Mouse (Mus musculus) adrenal gland, postnatal 10 days (tissue): ENCODE results near the gene Gpr150. TPM values are rescaled to one million over a fixed set of nuclear protein-coding genes. Genes with fewer than 3 reads are reported as not detected.
A peak's percentile ranks its signal among the peaks of the same experiment; 100 is the strongest.

Source experiments
- DNase-seq: peaks from one replicate; pipeline ENCODE4 v3.0.0; 2021; ENCODE audit warnings: mixed read lengths
- long read RNA-seq, 2 experiments: library from polyadenylated mRNA; stranded (forward); transcript quantifications; one replicate each; pipeline ENCODE4 v2.0.0; 2021
- total RNA-seq, 2 experiments: library from RNA; stranded (reverse); gene quantifications; 2 replicates each; pipeline ENCODE4 v1.2.3; 2021

Gpr150 gene
- total RNA-seq: not detected
- long read RNA-seq, experiment 1: 0 reads
- long read RNA-seq, experiment 2: 0 reads

DNA sequence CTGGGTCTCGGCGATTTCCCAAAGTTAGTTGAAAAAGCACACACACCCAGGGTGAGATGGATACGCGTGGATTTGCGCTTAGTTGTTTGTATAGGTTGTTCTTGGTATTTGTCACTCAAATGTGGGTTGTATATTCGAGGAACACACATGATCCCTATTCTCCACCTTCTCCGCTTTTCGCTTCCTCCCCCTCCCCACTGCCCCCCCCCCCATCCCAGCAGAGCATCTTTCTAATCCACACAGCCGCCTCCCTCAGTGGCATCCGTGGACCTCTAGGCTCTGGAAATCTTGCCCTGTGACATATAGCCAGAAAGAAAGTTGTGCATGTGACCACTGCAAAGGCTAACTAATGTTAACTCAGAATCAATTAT is at the start of gene Gpr150:
Gene Gpr150, minus strand, starts transcription at position 101 of the 371 bp plus-strand sequence.
- no peak for DNase-seq

DNA sequence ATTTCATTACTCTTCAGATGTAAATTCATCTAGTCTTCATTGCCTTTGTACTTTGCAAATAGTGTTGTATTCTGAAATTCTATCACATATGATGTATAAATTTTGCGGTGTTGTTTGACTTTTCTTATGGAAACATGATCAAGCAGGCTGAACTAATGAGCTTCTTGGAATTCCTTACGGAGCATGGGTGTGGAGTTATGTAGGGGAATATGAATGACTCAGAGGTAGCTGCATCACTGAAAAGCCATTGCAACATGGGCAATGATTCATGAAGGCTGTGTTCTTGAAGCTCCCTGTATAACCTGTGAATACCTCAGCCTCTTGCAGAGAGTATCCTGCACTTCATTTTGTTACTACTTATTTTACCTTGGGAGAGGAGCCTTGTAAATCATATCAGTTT is 45.2 kb upstream of the Gpr150 start:
- no peak for DNase-seq

DNA sequence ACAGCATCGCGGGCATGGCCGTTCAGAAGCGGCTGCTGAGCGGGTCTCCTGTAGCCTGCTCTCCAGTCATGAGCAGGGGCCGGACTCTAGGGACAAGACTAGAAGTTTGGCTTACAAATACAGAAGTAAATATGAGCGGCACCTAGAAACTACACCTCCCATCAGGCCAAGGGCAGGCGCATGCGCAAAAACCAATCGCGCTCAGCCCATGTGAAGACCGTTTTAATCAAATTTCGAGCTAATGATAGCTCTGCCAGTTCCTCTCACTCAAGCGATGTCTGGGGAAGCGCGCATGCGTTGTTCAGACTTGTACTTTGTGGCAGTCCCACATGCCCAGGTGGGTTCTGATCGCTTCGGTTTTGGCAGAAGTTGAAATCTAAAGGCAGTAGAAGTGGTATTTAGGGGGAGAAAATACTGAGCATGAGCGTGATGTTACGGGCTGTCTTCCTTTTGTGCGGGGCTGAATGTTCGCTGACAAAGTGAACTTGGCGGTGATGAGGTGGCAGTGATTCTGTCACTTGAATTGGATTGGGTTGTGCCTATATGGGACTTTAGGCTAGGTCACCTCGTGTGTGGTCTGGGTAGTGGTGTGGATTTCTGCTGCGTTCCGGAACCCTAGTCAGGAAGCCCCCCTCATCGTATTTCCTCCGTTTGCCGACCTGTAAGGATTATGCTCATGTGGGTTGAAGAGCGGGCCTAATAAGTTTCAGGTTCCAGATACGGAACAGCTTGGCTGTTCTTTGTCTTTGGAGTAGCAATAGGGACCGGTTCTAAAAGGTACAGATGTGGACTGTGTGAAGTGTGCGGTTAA is 41.9 kb upstream of the Gpr150 start, which contains the start of the genes Arsk and Ttc37:
Gene Arsk, minus strand, starts transcription at position 168 of the 811 bp plus-strand sequence.
Gene Ttc37, plus strand, starts transcription at position 242 of the 811 bp plus-strand sequence.
- DNase-seq: peak; percentile 94

DNA sequence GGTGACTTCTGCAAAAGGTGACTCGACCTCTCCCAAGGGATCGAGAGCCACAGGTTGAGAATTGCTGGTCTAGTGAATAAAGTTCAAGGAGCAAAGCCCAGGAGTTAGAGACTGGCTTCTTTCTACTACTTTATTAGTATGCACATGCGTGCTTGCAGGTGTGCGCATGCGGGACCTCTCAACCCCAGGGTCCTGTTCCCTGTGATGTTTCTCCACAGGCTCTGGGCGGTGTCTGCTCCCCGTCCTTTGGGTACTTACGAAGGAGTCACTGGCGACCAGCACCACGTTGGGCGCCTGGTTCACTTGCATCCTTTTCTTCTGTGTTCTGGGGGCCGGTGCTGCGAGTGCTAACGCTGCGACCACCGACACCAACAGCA is 41.3 kb upstream of the Gpr150 start:
- DNase-seq: peak; percentile 63

DNA sequence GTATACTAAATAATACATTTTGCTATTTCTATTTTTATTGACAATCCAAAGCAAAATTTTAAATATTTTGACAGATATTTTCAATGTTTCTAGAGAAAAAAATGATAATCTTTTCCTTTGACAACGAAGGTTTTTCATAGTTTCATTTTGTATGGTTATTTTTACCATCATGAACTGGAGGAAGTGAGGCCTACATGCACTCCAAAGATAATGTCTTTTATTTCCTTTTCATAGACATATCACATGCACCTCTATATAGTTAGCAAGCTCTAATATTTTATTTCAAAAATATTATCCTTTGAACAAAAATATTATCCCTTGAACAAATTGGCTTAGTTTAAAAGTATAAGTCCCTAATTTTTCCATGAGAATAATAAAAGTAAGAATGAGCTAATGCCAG is 17.5 kb upstream of the Gpr150 start:
- DNase-seq: no peak

DNA sequence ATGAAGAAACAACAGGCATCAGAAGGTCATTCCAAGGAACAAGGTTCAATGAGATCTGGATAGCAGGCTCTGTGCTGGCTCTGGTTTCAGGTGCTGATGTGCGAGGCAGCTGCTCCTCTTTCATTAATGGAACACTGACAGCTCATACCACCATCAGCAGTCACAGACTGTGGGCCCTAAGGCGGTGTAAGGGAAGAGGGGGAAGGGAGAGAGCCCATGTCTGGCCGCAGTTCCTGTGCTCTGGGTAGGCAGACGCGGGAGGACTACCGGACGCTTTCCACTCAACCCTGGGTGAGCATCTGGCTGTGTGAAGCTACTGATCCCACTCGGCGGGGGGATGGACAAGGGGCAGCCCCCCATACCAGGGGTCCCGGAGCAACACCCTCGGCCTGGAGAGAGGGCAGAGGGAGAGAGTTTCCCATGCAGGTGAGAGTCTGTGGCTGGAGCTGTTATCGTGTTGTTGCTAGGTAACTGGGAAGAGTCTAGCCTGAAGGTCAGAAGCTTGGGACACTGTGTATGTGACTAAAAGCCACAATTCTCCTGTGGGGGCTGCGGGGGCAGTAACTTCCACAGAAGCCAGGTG is 7.7 kb upstream of the Gpr150 start:
- no peak for DNase-seq

DNA sequence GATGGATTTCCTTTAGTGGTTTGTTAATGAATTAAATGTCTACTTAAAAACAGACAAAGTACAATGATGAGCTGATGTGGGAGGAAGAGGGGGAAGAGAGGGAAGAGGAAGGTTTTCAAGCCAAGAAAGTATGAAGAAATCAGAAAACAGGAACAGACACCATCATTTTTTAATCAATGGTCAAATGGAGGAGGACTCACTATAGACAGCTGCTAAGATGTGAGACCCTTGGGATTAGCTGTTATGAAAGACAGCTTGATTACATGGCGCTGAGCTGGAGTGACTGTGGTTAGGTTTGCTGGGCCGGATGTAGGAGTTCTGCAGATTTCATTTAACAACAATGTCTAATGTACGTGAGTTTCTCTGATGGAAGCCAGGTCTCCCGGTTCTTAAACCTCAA is 6.8 kb upstream of the Gpr150 start:
- DNase-seq: no peak

DNA sequence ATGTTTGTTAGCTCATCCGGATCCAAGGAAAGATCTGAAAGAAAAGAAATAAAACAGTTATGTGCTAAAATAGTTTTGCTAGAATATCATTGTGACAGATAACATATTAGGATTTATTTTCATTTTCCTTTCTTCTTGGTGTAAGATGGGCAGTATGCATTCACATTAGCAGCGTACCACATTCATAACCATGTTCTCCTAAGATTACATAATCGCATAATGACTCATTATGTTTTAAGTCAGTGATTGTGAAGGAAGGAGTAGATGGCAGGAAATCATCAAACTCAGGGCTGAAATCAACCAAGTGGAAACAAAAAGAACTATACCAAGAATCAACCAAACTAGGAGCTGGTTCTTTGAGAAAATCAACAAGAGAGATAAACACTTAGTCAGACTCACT is 5.8 kb upstream of the Gpr150 start:
- no peak for DNase-seq

DNA sequence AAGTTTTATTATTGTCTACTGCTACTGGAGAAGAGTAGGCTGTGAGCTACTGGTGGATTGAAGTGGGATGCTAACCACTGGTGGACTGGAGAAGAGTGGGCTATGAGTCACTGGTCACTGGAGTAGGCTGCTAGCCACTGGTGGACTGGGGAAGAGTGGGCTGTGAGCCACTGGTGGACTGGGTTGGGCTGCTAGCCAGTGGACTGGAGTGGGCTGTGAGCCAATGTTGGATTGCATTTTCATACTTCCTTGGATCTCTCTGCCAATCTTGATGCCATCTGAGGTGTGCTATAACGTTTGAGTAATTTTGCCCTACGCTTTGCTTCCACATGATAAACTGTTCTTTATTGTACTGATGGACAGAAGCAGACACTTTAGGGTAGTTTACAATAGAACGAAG is 5.3 kb upstream of the Gpr150 start:
- no peak for DNase-seq

DNA sequence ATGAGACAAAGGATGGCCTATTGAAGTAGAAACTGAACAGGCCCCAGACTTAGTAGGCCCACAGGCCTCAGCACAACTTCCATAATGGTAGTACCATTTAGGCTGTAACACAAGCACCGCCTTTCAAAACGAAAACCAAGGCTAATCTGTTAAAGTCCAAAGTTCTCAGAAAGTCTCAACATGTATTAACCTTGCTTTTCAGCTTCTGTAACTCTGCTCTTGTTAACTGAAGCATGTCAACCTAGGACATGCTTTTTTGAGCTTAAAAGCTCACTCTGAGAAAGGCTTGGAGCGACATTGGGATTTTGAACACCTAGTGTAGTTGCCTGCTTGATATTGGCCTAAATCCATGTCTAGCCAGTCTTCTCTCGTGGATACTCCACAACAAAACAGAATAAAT is 2.8 kb upstream of the Gpr150 start:
- no peak for DNase-seq

DNA sequence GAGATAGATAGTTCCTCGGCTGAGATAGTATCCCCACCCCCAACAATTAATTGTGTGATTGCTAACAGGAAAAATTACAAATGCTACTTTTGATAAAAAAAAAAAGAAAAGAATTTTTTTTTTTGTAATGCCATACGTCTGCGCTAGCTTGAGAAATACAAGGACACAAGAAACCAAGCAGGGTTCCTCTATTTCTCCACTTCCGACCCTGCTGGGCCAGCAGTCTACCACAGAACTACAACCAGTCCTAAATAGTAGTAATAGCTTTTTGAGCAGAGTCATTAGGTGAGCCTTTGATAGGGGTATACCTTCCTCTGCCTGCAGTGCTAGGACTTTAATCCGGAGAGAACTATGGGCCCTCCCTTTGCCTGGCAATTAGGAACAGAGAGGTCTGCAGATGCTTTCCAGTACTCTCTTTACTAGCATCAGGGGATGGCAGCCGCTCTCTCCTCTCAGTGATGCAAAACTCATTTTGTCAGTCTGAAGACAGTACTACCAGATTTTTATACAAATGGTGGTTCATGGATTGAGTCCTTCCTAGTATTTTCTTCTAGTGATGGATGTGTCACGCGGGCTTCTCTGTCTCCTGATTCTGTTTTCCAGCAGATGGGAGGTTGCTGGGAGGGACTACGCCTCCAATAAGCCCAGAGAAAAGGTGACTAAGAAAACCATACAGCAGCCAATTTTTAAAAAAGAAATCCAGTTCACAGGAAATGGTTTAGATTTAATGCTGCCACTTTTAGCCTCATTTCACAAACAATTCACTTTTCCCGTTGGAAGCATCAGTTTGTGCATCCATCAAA is 672 bp upstream of the Gpr150 start:
- DNase-seq: no peak

DNA sequence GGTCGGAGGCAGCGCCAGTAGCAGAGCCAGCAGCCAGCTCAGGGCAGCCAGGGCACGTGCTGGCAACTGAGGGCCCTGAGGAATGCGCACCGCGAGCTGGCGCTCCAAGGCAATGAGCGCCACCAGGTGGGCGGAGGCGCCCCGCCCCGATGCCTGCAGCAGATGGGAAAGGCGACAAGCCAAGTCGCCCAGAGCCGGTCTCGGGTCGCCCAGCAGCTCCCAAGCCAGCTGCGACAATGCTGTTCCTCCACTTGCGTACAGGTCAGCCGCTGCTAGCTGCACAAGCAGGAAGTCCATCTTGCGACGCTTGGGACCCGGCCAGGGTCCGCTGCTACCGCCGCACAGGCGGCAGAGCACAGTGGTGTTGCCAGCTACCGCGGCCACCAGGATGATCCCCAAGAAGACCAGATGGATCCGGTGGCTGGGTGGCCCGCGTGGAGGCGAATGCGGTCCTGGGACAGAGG is 503 bp downstream of the Gpr150 start:
- peak; percentile 70 for DNase-seq

DNA sequence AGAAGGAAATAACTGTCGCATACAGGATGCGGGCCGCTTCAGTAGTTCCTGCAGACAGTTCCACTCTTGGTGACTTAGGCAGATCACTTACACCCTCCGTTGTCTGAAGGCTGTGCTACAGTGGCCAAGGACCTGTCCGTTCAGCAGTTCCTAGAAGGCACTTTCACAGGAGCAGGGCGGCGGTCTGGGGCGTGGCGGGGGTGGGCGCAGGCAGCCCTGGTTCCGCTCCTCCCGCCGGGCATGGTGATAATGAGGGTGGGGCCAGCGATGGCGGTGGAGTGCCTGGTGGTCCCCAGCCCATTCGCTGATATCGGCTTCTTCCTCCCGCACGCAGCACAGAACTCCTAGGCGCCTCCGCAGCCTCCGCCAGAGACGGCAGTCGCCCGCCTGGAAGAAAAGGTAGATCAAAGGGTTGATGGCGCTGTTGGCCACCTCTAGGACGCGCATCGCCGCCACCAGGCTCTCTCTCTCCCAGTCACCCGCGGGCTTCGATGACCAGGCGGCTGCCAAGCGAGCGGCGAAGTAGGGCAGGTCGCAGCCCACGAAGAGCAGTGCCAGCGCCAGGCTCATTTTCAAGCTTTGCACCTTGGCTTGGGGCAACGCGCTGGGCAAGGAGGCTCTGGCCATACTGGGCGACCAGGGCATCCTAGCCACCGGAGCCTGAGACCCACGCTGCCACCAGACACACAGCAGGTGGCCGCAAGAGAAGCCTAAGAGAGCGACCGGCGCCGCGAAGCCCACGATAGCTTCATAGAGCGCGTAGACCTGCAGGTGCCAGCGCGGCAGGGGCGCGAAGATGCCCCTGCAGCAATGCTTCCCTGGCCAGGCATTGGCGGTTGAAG is 1.2 kb downstream of the Gpr150 start:
- DNase-seq: peak; percentile 29

DNA sequence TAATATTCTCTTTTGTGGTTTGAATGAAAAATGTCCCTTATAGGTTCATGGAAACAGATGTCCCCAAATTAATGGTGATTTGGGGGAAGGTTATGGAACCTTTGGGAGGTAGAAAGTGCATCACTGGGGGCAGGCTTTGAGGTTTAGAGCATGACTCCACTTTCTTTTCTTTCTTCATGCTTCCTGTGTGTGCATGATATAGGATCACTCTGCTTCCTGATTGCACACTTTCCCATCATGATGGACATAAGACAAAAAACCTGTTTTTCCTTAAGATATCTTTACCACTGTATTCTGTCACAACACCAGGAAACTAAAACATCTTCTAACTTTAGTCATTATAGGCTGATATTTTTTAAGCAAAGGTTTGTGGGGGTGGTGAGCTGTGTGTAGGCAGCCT is 11.8 kb downstream of the Gpr150 start:
- no peak for DNase-seq

DNA sequence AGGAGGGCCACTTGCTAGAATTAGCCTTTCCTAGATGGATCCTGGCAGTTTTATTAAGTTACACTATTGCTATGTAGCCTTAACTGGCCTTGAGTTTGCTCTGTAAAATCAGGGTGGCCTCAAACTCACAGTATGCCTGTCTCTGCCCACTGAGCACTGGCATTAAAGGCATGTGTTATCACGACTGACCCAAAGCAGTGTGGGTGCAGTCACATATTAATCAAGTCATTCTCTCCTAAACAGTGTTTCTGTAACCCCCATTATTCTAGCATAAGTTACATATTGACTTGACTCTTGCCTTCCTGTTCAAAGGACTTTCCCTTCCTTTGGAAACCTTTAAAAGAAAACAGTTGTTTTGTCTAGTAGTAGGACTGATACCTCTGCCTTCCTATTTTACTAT is 14.3 kb downstream of the Gpr150 start:
- no peak for DNase-seq

DNA sequence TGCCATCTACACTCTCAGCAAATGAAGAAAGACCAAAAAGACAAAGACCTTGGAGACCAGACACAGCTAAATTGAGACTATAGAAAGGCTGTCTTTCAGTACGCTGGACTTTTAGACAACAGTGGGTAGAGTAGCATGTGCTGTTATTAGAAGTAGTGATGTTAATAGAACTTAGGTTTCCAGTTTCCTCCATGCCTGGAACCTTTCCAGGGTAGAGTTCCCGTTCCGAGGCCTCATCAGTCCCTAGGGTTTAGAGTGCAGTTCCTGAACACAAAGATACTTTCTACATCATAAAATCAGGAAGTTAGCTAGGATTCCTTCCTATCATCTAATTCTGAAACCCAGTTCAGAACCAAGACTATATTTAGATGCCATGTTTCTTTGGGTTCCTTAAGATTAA is 32.2 kb downstream of the Gpr150 start:
- DNase-seq: peak; percentile 22

DNA sequence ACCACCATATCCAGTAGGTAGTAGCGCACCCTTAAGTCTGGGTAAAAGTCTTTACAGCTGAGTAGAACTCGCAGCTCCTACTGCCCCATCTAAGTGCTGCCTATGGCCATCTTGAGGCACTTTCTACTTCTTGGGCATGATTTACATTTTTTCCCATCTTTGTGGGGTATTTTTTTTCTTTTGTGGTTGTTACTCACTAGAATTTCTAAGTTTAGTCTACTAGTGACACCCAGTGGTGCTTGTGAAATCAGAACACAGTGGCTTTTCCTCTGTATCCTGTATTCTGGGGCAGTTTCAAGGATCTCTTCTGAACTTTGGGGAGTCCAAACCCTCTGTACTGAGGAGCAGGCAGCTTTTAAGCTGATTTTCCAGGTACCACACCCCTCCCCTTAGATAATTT is 35.0 kb downstream of the Gpr150 start:
- DNase-seq: no peak

DNA sequence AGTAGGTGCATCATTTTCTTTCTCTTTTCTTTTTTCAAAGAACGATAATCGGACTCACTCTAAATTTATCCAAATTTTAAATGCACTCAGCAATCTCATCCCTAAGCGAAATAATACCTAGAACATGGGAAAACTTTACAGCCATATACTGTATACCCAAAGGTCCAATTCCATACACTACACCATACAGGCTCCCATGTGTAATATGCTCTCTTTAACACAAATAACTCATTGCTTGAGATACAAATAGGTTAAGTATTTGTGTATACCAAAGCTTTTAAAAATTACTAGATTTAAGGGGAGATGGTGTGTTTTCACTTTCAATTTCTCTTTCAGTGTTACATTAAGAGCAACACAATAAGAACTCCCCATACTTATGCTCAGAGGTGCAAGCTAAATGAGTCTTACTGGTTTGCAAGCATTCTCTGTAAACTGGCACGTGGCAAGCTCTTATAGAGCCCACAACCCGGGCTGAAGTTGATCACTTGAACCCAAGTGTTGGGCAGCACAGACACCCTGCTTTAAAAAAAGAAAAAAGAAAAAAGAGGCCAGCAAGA is 37.9 kb downstream of the Gpr150 start:
- DNase-seq: no peak

DNA sequence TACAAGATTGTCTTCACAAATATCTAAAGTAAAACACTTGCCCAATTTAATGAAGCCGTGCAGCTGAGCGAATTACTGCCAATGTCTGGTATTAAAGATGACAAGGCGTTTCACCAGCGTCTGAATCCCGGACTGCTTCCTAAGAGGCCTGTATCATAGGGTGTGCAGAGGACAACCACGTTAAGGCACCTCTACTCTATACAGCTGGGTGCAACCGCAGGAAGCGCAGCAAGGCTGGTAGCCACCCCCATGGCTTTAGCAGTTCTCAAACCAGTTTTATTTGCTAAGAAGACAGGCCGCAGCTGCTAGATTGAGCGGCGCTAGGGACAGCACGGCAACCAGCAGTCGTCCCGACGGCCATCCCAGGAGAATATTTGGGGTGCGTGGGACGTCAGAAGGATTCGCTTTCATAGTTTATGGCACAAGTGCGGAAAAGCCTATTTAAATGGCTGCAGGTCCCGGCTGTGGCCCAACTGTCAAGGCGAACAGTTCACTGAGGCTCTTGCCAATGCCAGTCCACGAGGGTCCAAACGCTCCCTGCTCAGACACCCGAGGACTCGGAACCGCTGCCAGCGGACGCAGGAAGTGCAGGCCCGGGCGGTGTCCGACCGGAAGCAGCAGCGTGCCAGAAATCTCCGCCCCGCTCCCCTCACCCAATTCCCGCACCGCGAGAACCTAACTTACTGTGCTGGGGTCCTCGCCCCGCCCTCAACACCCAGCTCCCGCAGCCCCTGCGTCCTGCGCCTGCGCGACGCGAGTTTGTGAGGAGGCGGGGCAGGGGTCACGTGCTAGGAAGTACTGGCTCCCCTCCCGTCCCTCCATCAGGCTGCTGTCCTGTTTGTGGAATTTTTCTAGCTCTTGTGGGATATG is 38.6 kb downstream of the Gpr150 start, which contains the start of gene Rfesd:
Gene Rfesd, minus strand, starts transcription at position 746 of the 870 bp plus-strand sequence.
- peak; percentile 99 for DNase-seq

DNA sequence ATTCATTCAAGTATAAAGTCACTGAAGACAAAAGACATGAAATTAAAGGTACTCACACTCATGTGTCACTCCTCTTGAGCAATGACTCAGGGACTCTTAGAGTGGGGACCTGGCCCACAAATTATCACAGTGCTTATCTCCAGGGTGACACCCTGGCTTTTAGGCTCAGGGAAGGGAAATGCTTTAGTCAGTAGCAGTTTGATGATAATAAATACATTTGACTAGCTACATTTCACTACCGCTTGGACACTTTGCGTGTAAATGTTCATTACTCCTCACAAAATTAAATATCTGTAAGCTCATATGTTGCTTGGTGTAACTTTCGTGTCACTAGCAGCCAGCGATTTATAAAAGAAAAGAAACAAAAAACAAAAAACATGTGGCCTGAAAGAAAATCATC is 39.3 kb downstream of the Gpr150 start:
- DNase-seq: peak; percentile 17

DNA sequence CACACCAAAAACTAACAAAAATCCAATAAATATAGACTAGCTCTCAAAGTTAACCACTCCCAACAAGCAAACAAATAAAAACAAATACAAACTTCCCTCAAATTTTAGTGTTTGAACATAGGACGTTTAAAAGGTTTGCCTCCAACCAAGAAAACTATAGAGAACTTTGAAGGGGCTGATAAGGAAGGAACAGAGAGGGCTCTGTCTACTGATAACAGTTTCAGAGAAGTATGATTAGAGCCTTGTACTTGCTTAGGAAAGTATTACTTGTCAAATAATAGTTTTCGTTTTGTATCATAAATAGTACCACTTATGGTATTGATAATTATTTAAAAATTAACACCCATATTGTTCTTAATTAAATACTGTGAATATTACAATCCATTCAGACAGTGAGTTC is 42.3 kb downstream of the Gpr150 start:
- no peak for DNase-seq
